Mouse (Mus musculus) myocyte (in vitro differentiated cells): Measurements from ENCODE around the gene Ccdc61. TPM values are rescaled to one million over a fixed set of nuclear protein-coding genes. Genes with fewer than 3 reads are reported as not detected.

Experiments used
- H3K27me3 ChIP-seq: one replicate; pipeline ENCODE4 v1.6.1; 2011; ENCODE audit not compliant: control insufficient read depth, insufficient read depth, insufficient read length
- H3K36me3 ChIP-seq: one replicate; pipeline ENCODE4 v1.6.1; 2011; ENCODE audit not compliant: control insufficient read depth, insufficient read depth
- H3K4me2 ChIP-seq: one replicate; pipeline ENCODE4 v1.6.1; 2011; ENCODE audit warnings: low read depth, control low read depth
- H3K4me3 ChIP-seq: one replicate; pipeline ENCODE4 v1.5.1; 2011; ENCODE audit warnings: mild to moderate bottlenecking, control low read depth, moderate library complexity
- H3K79me2 ChIP-seq: one replicate; pipeline ENCODE4 v1.6.1; 2011; ENCODE audit not compliant: control insufficient read depth, insufficient read depth
- H3ac ChIP-seq: one replicate; pipeline ENCODE4 v1.6.1; 2011; ENCODE audit not compliant: control insufficient read depth, insufficient read length
- CEBPB ChIP-seq: IDR thresholded peaks from 2 replicates; pipeline ENCODE4 v1.6.1; 2011; ENCODE audit warnings: mild to moderate bottlenecking, moderate library complexity; ENCODE audit not compliant: poor library complexity, insufficient read depth, severe bottlenecking
- E2F4 ChIP-seq: IDR thresholded peaks from one replicate; pipeline ENCODE4 v1.6.1; 2011; ENCODE audit warnings: mild to moderate bottlenecking, control low read depth, moderate library complexity; ENCODE audit not compliant: insufficient read depth
- MAX ChIP-seq: IDR thresholded peaks from one replicate; pipeline ENCODE4 v1.6.1; 2011; ENCODE audit warnings: low read depth, mild to moderate bottlenecking, control low read depth
- MYOD1 ChIP-seq, 3 experiments: IDR thresholded peaks; one replicate each; pipeline ENCODE4 v1.6.1; 2011; ENCODE audit warnings: control low read depth in 2 of 3, low read depth in 2 of 3, mild to moderate bottlenecking in 2 of 3, moderate library complexity in 1 of 3; ENCODE audit not compliant: insufficient read length in 2 of 3, control insufficient read depth in 1 of 3
- MYOG ChIP-seq, 3 experiments: IDR thresholded peaks; one replicate each; pipeline ENCODE4 v1.6.1; 2011; ENCODE audit warnings: control low read depth in 2 of 3, low read depth in 2 of 3, mild to moderate bottlenecking in 2 of 3; ENCODE audit not compliant: insufficient read length in 2 of 3, control insufficient read depth in 1 of 3, insufficient read depth in 1 of 3
- POLR2A ChIP-seq: IDR thresholded peaks from one replicate; pipeline ENCODE4 v1.6.1; 2011; ENCODE audit warnings: low read depth, mild to moderate bottlenecking, control low read depth, moderate library complexity; ENCODE audit not compliant: insufficient read length
- POLR2AphosphoS2 ChIP-seq: IDR thresholded peaks from one replicate; pipeline ENCODE4 v1.6.1; 2011; ENCODE audit warnings: low read depth, control low read depth; ENCODE audit not compliant: insufficient read length
- REST ChIP-seq: IDR thresholded peaks from one replicate; pipeline ENCODE4 v1.6.1; 2011; ENCODE audit warnings: mild to moderate bottlenecking, control low read depth, moderate library complexity; ENCODE audit not compliant: insufficient read depth, insufficient read length
- SRF ChIP-seq: IDR thresholded peaks from one replicate; pipeline ENCODE4 v1.6.1; 2011; ENCODE audit warnings: low read depth; ENCODE audit not compliant: control insufficient read depth, insufficient read length
- TCF12 ChIP-seq: IDR thresholded peaks from one replicate; pipeline ENCODE4 v1.6.1; 2011; ENCODE audit warnings: mild to moderate bottlenecking, control low read depth; ENCODE audit not compliant: poor library complexity, insufficient read depth, severe bottlenecking
- TCF3 ChIP-seq: IDR thresholded peaks from one replicate; pipeline ENCODE4 v1.6.1; 2011; ENCODE audit warnings: low read depth, control low read depth; ENCODE audit not compliant: insufficient read length
- USF1 ChIP-seq: IDR thresholded peaks from one replicate; pipeline ENCODE4 v1.6.1; 2011; ENCODE audit warnings: low read depth, mild to moderate bottlenecking, control low read depth, moderate library complexity
- polyA plus RNA-seq: library from polyadenylated mRNA; unstranded; fragments of >200 nt; fragmentation: generic; extraction: Trizol; gene quantifications from one replicate; pipeline ENCODE4 v1.2.1, GENCODE M21; 2012; ENCODE audit warnings: missing spikeins

Ccdc61 gene
- polyA plus RNA-seq, 1 experiment: 7.7 TPM

GRCm38 (mm10) chr7:18900513-18900912 is 9.7 kb downstream of the Ccdc61 start:
- Histone ChIP-seq H3ac (no peak overlapping the region), H3K4me2 (no peak overlapping the region), H3K36me3 (no peaks in the 10 kb centered on the region), H3K4me3 (no peak overlapping the region), H3K27me3 (no peaks in the 10 kb centered on the region), H3K79me2 (no peaks in the 10 kb centered on the region)
- no peak for TF ChIP-seq CEBPB
- no peak for TF ChIP-seq TCF3
- no peak for TF ChIP-seq POLR2AphosphoS2
- no peak for TF ChIP-seq MYOG (IDR thresholded peaks at IDR 0.05; ENCODE audit: control insufficient read depth in 1 of 3, insufficient read depth in 1 of 3, insufficient read length in 2 of 3, low read depth in 2 of 3)
- TF ChIP-seq POLR2A: no peak

- H3K4me3 ChIP-seq: no peak overlapping the region
- H3K79me2 ChIP-seq: no peaks in the 10 kb centered on the region
- TF ChIP-seq USF1: no peak
- no peak for TF ChIP-seq TCF3
- no peak overlapping the region for H3K4me2 ChIP-seq
- no peaks in the 10 kb centered on the region for H3K36me3 ChIP-seq
- no peak overlapping the region for H3ac ChIP-seq
- no peaks in the 10 kb centered on the region for H3K27me3 ChIP-seq
Measured at GRCm38 (mm10) chr7:18896536-18896935, 13.7 kb downstream of the Ccdc61 start.

GRCm38 (mm10) chr7:18893651-18894430 is 16.4 kb downstream of the Ccdc61 start:
- peak overlapping the region; percentile 9 for H3K4me3 ChIP-seq
- H3K79me2 ChIP-seq: no peaks in the 10 kb centered on the region
- no peaks in the 10 kb centered on the region for H3K36me3 ChIP-seq
- H3ac ChIP-seq: peak overlapping the region; percentile 25
- no peaks in the 10 kb centered on the region for H3K27me3 ChIP-seq
- TF ChIP-seq E2F4: no peak
- TF ChIP-seq CEBPB: no peak
- no peak for TF ChIP-seq TCF12
- TF ChIP-seq SRF: no peak
- peak; percentile 59 for TF ChIP-seq POLR2AphosphoS2
- TF ChIP-seq MYOG (IDR thresholded peaks at IDR 0.05; ENCODE audit: control insufficient read depth in 1 of 3, insufficient read depth in 1 of 3, insufficient read length in 2 of 3, low read depth in 2 of 3): peak in 1 of 3 experiments; percentile 7
- peak; percentile 63 for TF ChIP-seq POLR2A
- H3K4me2 ChIP-seq: peak overlapping the region; percentile 70

GRCm38 (mm10) chr7:18893009-18893408 is 17.2 kb downstream of the Ccdc61 start:
- no peak overlapping the region for H3ac ChIP-seq
- H3K4me3 ChIP-seq: no peak overlapping the region
- TF ChIP-seq REST (no peak), CEBPB (no peak), TCF3 (no peak), SRF (no peak)
- no peak overlapping the region for H3K4me2 ChIP-seq
- no peaks in the 10 kb centered on the region for H3K79me2 ChIP-seq
- no peaks in the 10 kb centered on the region for H3K27me3 ChIP-seq
- no peaks in the 10 kb centered on the region for H3K36me3 ChIP-seq

- Histone ChIP-seq H3K4me3 (no peak overlapping the region), H3ac (no peak overlapping the region), H3K79me2 (no peaks in the 10 kb centered on the region), H3K4me2 (peak overlapping the region; percentile 65), H3K36me3 (no peaks in the 10 kb centered on the region), H3K27me3 (no peaks in the 10 kb centered on the region)
- TF ChIP-seq SRF (no peak), TCF12 (no peak), MAX (no peak), POLR2AphosphoS2 (no peak), USF1 (no peak), REST (no peak), E2F4 (no peak), MYOD1 (IDR thresholded peaks at IDR 0.05; ENCODE audit: control insufficient read depth in 1 of 3, insufficient read length in 2 of 3, low read depth in 2 of 3) (no peak), TCF3 (no peak), CEBPB (no peak), MYOG (IDR thresholded peaks at IDR 0.05; ENCODE audit: control insufficient read depth in 1 of 3, insufficient read depth in 1 of 3, insufficient read length in 2 of 3, low read depth in 2 of 3) (no peak), POLR2A (no peak)
Measured at GRCm38 (mm10) chr7:18891872-18892599, 18.2 kb downstream of the Ccdc61 start.
